Mouse (Mus musculus): ENCODE measurements around the gene Lclat1. TPM values are rescaled to one million over a fixed set of nuclear protein-coding genes. Genes with fewer than 3 reads are reported as not detected.

Gene Lclat1
- polyA plus RNA-seq, 2 experiments: 12.1 to 14.9 TPM

DNA sequence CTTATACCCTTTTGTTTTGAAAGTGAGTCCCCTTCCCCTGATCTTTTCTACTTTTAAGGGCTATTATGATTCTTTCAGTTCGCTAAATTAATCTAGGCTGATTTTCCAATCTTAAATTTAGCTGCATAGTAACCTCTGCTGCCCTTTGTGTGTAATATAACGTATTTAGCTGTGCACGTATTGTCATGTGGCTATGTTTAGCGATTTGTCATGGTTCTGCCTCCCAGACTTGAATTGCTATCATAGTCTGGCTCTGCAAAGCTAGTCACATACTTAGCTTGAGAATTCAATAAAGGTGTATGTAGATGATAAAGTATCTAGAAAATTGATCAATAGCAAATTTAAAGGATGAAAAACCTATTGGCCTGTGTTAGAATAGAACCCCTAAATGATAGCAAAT, 69.3 kb downstream of the Lclat1 start:
- Histone ChIP-seq H3K27ac (replicated peaks; ENCODE audit: low read depth, low read length) (no peak overlapping the region), H3K4me3 (replicated peaks; ENCODE audit: low read length) (no peak overlapping the region), H3K9me3 (ENCODE audit: control insufficient read depth, low read length) (no peaks in the 10 kb centered on the region), H3K9ac (ENCODE audit: low read depth, low read length, severe bottlenecking) (no peak overlapping the region), H3K4me1 (ENCODE audit: control insufficient read depth, insufficient read depth, low read length) (peaks cover 14% of the 10 kb centered on the region), H3K36me3 (ENCODE audit: control insufficient read depth, insufficient read depth, low read length) (no peaks in the 10 kb centered on the region), H3K27me3 (ENCODE audit: control insufficient read depth, insufficient read depth, low read length) (no peaks in the 10 kb centered on the region), H3K4me2 (replicated peaks; ENCODE audit: low read depth, low read length, severe bottlenecking) (no peak overlapping the region)
- no peak for TF ChIP-seq POLR2A (IDR thresholded peaks at IDR 0.05; ENCODE audit: borderline replicate concordance, extremely low read depth, insufficient read depth, insufficient read length)
- 90% methylated on average over 4 of the region's 4 CpGs for WGBS
- ATAC-seq (ENCODE audit: low FRiP score, low read depth) (no peak), DNase-seq (ENCODE audit: low spot score) (no peak)

DNA sequence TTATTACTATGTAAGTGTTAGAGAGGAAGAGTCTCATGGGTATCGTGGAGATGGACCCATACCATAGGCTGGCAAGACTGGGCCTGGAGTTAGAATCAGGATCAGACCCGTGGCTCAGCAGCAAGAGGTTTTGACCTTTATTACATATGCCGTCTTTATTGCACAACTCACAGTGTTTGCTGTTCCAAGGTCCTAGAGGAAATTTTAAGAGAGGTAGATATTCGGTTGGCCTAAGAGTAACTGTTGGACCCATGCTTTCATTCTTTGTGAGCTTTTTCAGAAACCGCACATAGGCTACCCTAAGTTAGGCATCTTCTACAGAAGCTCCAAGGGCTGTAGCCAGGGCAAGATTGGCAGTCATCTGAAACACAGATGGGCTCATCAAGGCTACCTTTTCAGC, 79.1 kb downstream of the Lclat1 start:
- no peak overlapping the region for H3K4me2 ChIP-seq (replicated peaks; ENCODE audit: low read depth, low read length, severe bottlenecking)
- ATAC-seq (ENCODE audit: low FRiP score, low read depth) (no peak), DNase-seq (ENCODE audit: low spot score) (no peak)
- H3K4me3 ChIP-seq (replicated peaks; ENCODE audit: low read length): no peak overlapping the region
- no peak overlapping the region for H3K9ac ChIP-seq (ENCODE audit: low read depth, low read length, severe bottlenecking)
- H3K9me3 ChIP-seq (ENCODE audit: control insufficient read depth, low read length): no peaks in the 10 kb centered on the region
- no peak overlapping the region for H3K27ac ChIP-seq (replicated peaks; ENCODE audit: low read depth, low read length)
- H3K36me3 ChIP-seq (ENCODE audit: control insufficient read depth, insufficient read depth, low read length): peaks cover 10% of the 10 kb centered on the region; the same call in 1 of the 2 replicates
- 85% methylated on average over 5 of the region's 5 CpGs for WGBS
- no peaks in the 10 kb centered on the region for H3K27me3 ChIP-seq (ENCODE audit: control insufficient read depth, insufficient read depth, low read length)
- TF ChIP-seq POLR2A (IDR thresholded peaks at IDR 0.05; ENCODE audit: borderline replicate concordance, extremely low read depth, insufficient read depth, insufficient read length): no peak
- no peaks in the 10 kb centered on the region for H3K4me1 ChIP-seq (ENCODE audit: control insufficient read depth, insufficient read depth, low read length)

DNA sequence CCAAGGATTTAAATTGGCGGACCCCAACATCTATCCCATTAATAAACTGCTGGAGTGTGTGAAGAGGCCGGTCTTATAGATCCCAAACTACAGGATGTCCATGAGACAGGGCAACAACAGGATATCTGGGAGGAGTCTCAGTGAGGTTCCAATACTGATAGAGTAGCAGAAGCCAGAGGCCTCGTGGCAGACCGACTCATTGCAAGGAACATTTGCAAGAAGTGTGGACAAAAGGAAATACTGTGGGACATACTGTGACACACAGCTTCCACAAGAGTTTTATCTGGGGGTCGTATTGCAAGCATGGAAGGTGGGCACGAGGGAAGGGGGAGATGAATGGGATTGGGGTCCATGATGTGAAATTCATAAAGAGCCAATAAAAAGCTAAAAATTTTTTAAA, 86.4 kb downstream of the Lclat1 start:
- Histone ChIP-seq H3K4me2 (replicated peaks; ENCODE audit: low read depth, low read length, severe bottlenecking) (no peak overlapping the region), H3K4me1 (ENCODE audit: control insufficient read depth, insufficient read depth, low read length) (no peaks in the 10 kb centered on the region), H3K9ac (ENCODE audit: low read depth, low read length, severe bottlenecking) (no peak overlapping the region), H3K27ac (replicated peaks; ENCODE audit: low read depth, low read length) (no peak overlapping the region), H3K36me3 (ENCODE audit: control insufficient read depth, insufficient read depth, low read length) (peaks cover 10% of the 10 kb centered on the region; the same call in 1 of the 2 replicates), H3K27me3 (ENCODE audit: control insufficient read depth, insufficient read depth, low read length) (no peaks in the 10 kb centered on the region), H3K4me3 (replicated peaks; ENCODE audit: low read length) (no peak overlapping the region), H3K9me3 (ENCODE audit: control insufficient read depth, low read length) (no peaks in the 10 kb centered on the region)
- ATAC-seq (ENCODE audit: low FRiP score, low read depth) (no peak), DNase-seq (ENCODE audit: low spot score) (no peak)
- WGBS: 83% methylated on average over 6 of the region's 6 CpGs
- TF ChIP-seq POLR2A (IDR thresholded peaks at IDR 0.05; ENCODE audit: borderline replicate concordance, extremely low read depth, insufficient read depth, insufficient read length): no peak

DNA sequence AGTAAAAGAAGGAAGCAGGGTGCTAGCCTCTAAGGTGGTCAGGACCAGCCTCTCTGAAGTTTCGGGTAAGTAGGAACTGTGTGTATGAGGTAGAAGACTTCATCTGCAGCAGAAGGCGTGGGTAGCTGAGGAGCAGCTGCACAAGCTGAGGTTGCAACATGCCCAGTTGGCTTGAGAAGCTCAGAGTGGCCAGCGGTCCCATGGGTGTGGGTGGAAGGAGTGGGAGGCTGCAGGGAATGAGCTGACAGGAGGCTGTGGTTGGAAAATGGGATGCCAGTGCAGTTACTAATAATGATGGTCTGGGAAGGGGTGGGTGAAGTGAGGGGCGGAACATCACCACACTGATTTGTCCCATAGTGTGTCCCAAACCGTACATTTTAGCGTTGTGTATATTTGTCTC, 86.8 kb downstream of the Lclat1 start:
- WGBS: 91% methylated on average over 6 of the region's 6 CpGs
- no peak overlapping the region for H3K9ac ChIP-seq (ENCODE audit: low read depth, low read length, severe bottlenecking)
- no peaks in the 10 kb centered on the region for H3K4me1 ChIP-seq (ENCODE audit: control insufficient read depth, insufficient read depth, low read length)
- 0 out of 2 replicates have a peak, but pooled peaks cover 8% of the 10 kb centered on the region for H3K36me3 ChIP-seq (ENCODE audit: control insufficient read depth, insufficient read depth, low read length)
- no peak overlapping the region for H3K4me2 ChIP-seq (replicated peaks; ENCODE audit: low read depth, low read length, severe bottlenecking)
- no peaks in the 10 kb centered on the region for H3K27me3 ChIP-seq (ENCODE audit: control insufficient read depth, insufficient read depth, low read length)
- H3K9me3 ChIP-seq (ENCODE audit: control insufficient read depth, low read length): no peaks in the 10 kb centered on the region
- no peak for ATAC-seq (ENCODE audit: low FRiP score, low read depth)
- no peak overlapping the region for H3K4me3 ChIP-seq (replicated peaks; ENCODE audit: low read length)
- no peak for TF ChIP-seq POLR2A (IDR thresholded peaks at IDR 0.05; ENCODE audit: borderline replicate concordance, extremely low read depth, insufficient read depth, insufficient read length)
- no peak overlapping the region for H3K27ac ChIP-seq (replicated peaks; ENCODE audit: low read depth, low read length)
- DNase-seq (ENCODE audit: low spot score): no peak

DNA sequence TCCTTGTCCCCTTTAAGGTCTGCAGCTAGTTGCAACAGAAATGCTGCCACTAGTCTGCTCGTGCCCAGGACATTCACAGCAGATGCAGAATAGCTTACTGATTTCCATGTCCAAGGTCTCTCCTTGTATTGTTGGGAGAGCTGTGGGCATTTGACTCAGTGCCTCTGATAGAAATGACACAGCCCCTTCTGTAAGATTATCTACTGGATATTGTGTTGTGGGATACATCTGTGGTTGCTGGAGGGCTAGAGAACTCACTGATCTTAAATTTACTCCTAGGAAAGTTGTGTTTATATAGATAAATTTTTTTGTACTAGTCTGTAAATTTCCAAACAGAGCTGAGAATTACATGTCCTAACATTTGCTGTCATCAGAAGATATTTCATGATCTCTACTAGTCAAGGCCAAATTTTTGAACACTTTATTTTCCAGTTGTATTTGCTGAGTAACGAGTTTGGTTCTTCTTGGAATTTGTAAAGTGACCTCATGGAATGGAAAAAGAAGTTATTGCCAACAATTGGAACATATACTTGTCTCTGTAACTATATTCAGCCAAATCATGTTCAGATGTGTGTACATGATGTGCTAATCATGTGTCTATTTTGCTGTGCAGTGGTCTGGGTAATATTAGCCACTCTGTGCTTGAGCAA, 87.4 kb downstream of the Lclat1 start:
- Histone ChIP-seq H3K4me1 (ENCODE audit: control insufficient read depth, insufficient read depth, low read length) (no peaks in the 10 kb centered on the region), H3K4me3 (replicated peaks; ENCODE audit: low read length) (no peak overlapping the region), H3K9me3 (ENCODE audit: control insufficient read depth, low read length) (no peaks in the 10 kb centered on the region), H3K27ac (replicated peaks; ENCODE audit: low read depth, low read length) (no peak overlapping the region), H3K4me2 (replicated peaks; ENCODE audit: low read depth, low read length, severe bottlenecking) (no peak overlapping the region), H3K9ac (ENCODE audit: low read depth, low read length, severe bottlenecking) (no peak overlapping the region), H3K27me3 (ENCODE audit: control insufficient read depth, insufficient read depth, low read length) (no peaks in the 10 kb centered on the region), H3K36me3 (ENCODE audit: control insufficient read depth, insufficient read depth, low read length) (0 out of 2 replicates have a peak, but pooled peaks cover 6% of the 10 kb centered on the region)
- WGBS: 86% methylated on average over 2 of the region's 2 CpGs
- DNase-seq (ENCODE audit: low spot score) (no peak), ATAC-seq (ENCODE audit: low FRiP score, low read depth) (no peak)
- TF ChIP-seq POLR2A (IDR thresholded peaks at IDR 0.05; ENCODE audit: borderline replicate concordance, extremely low read depth, insufficient read depth, insufficient read length): no peak

All from limb, embryonic 14.5 days (tissue).